Mouse (Mus musculus) embryo, embryonic 10.5 days (tissue): ENCODE measurements around the gene Fam196a.

Source experiments
- DNase-seq: peaks from one replicate; pipeline ENCODE4 v3.0.0-alpha.2; 2015; ENCODE audit warnings: low spot score

Fam196a gene

DNA sequence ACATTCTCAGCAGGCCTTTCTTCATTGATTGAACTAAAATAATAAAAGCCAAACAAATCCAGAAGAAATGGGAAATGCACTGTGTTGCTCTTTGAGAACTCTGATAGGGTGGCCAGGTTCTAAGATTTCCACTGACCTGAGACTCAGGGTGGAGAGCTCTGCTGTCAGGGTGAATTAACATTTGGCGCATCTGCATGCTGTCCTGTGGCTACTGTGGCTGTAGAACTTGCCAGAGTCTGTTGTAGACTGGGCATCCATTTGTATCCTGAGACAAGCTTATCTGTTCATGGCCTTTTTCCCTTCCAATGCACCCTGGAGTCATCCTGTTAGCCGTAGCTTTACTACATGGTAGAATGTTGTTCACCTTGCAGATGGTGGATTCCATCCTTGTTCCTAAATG is 98.2 kb downstream of the Fam196a start:
- no peak for DNase-seq
